8 mouse cellular contexts compared by ENCODE assay signal in genomic region chr15:51709871-51710655, GRCm38 (mm10).
A peak's percentile ranks its signal among the peaks of the same experiment; 100 is the strongest.
DNase-seq lines count a peak whose midpoint lies in the region; ATAC-seq and TF ChIP-seq lines count a peak whose summit lies in the region.
"Had no signal": no experiment of that assay in that cellular context is flagged by ENCODE, and none has a peak within 500 bp of the region (broad histone marks: within the 10 kb centered on the region; RNA-seq: fewer than 3 reads in every experiment).

No protein-coding gene starts in this region.

- 0 out of 2 replicates have a peak overlapping the region, but pooled peaks have one; percentile 3 for H3K4me2 ChIP-seq in hindbrain, postnatal 0 days (ENCODE audit: low read depth, low read length)
- H3K4me2 ChIP-seq in limb, embryonic 11.5 days (ENCODE audit: low read depth, severe bottlenecking): no peak overlapping the region
- H3K4me2 ChIP-seq: lung, embryonic 15.5 days had no signal

- no peaks in the 10 kb centered on the region for H3K27me3 ChIP-seq in hindbrain, postnatal 0 days (ENCODE audit: insufficient read depth, low read length)
- no peaks in the 10 kb centered on the region for H3K27me3 ChIP-seq in limb, embryonic 11.5 days (ENCODE audit: control insufficient read depth, insufficient read depth, low read length)
- H3K27me3 ChIP-seq: lung, embryonic 15.5 days had no signal

- peak overlapping the region; percentile 77 for H3K27ac ChIP-seq in hindbrain, postnatal 0 days
- H3K27ac ChIP-seq in limb, embryonic 11.5 days (replicated peaks; ENCODE audit: low read depth, low read length): no peak overlapping the region
- H3K27ac ChIP-seq: lung, embryonic 15.5 days had no signal

- no peaks in the 10 kb centered on the region for H3K36me3 ChIP-seq in hindbrain, postnatal 0 days (ENCODE audit: insufficient read depth, low read length)
- no peaks in the 10 kb centered on the region for H3K36me3 ChIP-seq in limb, embryonic 11.5 days (ENCODE audit: control insufficient read depth, insufficient read depth, low read length)
- H3K36me3 ChIP-seq: lung, embryonic 15.5 days had no signal

- H3K4me1 ChIP-seq in hindbrain, postnatal 0 days (ENCODE audit: insufficient read depth, low read length): peaks cover 11% of the 10 kb centered on the region; the same call in 1 of the 2 replicates
- H3K4me1 ChIP-seq in limb, embryonic 11.5 days (ENCODE audit: control insufficient read depth, insufficient read depth, low read length): no peaks in the 10 kb centered on the region; the same call in 1 of the 2 replicates

- H3K9ac ChIP-seq in hindbrain, postnatal 0 days (replicated peaks; ENCODE audit: low read length): 0 out of 2 replicates have a peak overlapping the region, but pooled peaks have one; percentile 28
- no peak overlapping the region for H3K9ac ChIP-seq in limb, embryonic 11.5 days (ENCODE audit: low read length)
- H3K9ac ChIP-seq: lung, embryonic 15.5 days had no signal

- peak; percentile 95 for ATAC-seq in hindbrain, postnatal 0 days
- ATAC-seq in limb, embryonic 11.5 days (ENCODE audit: insufficient number of reproducible peaks, low FRiP score, low TSS enrichment, low read depth): no peak
- no peak for ATAC-seq in CD4-positive, CD25-positive, alpha-beta regulatory T cell, adult 4 months

- no peak overlapping the region for H3K4me3 ChIP-seq in hindbrain, postnatal 0 days (ENCODE audit: low read length)
- H3K4me3 ChIP-seq in limb, embryonic 11.5 days (ENCODE audit: low read depth, low read length): no peak overlapping the region
- H3K4me3 ChIP-seq: lung, embryonic 15.5 days had no signal

- DNase-seq in adrenal gland, postnatal 36 days: peak; percentile 90 to 91
- DNase-seq in cerebellum, postnatal 25 days: peak; percentile 47 to 73
- DNase-seq in gastrocnemius, postnatal 4 days (ENCODE audit: low spot score in 2 of 2): peak; percentile 39 to 74
- DNase-seq in hindbrain, postnatal 0 days (ENCODE audit: low spot score): peak; percentile 94
- DNase-seq in limb, embryonic 11.5 days (ENCODE audit: low spot score): peak; percentile 29
- DNase-seq in right cerebral cortex, adult 18-20 months: peak; percentile 52

- H3K9me3 ChIP-seq in hindbrain, postnatal 0 days (ENCODE audit: low read length): no peaks in the 10 kb centered on the region
- no peaks in the 10 kb centered on the region for H3K9me3 ChIP-seq in limb, embryonic 11.5 days (ENCODE audit: control insufficient read depth, low read length)
- H3K9me3 ChIP-seq: lung, embryonic 15.5 days had no signal

- no peak for TF ChIP-seq CTCF in hindbrain, postnatal 0 days (IDR thresholded peaks at IDR 0.05; ENCODE audit: low read depth)

- 16% methylated on average over 13 of the region's 13 CpGs for WGBS in hindbrain, postnatal 0 days
- WGBS in limb, embryonic 11.5 days: 41% methylated on average over 13 of the region's 13 CpGs

Comparison
In these comparisons a context has a peak if more than half of its experiments do, and no peak if none do; other contexts are left out.
1. DNase-seq: peak in every context shown above with its lines; median percentile 94 in hindbrain, postnatal 0 days; 90 in adrenal gland, postnatal 36 days; 60 in cerebellum, postnatal 25 days; 56 in gastrocnemius, postnatal 4 days; 52 in right cerebral cortex, adult 18-20 months; 29 in limb, embryonic 11.5 days.